Mouse (Mus musculus): Measurements from ENCODE around the gene Hist1h1c.

GRCm38 (mm10) chr13:23737091-23737490 lies 1.5 kb upstream of the Hist1h1c start:
- no peak for TF ChIP-seq CTCF (IDR thresholded peaks at IDR 0.05; ENCODE audit: extremely low read depth, insufficient read depth, low read length)
- TF ChIP-seq POLR2A (IDR thresholded peaks at IDR 0.05; ENCODE audit: extremely low read depth, insufficient read depth, low read length), result no peak
